Mouse (Mus musculus) liver, postnatal 0 days (tissue): ENCODE data around the gene Vipr1.

Experiments used
- CTCF ChIP-seq: sonication (generic); IDR thresholded peaks from 2 replicates; pipeline ENCODE4 v1.5.1; 2016; ENCODE audit warnings: antibody characterized with exemption, low read depth
- EP300 ChIP-seq: IDR thresholded peaks from 2 replicates; pipeline ENCODE4 v1.6.1; 2016; ENCODE audit warnings: antibody characterized with exemption, low read depth, mild to moderate bottlenecking

DNA sequence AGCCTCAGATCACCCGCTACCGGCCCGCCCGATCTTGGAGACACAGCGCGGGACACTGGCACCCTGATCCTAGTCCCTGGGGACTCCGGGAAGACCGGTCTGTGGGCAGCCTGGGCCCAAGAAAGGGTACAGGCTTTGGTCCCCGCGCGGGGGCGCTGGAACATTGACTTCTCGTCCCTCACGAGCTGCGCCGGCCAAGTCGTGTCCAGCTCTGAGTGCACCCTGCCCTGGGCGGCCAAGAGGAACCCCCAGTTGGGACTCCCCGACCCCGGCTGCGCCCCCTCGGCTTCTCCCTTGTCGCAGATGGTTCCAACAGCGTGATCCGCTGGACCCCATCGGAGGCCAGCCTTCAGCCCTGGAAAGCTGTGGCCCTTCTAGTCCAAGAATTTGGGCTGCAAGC, 515 bp upstream of the Vipr1 start, which contains the start of gene Lyzl4:
- TF ChIP-seq CTCF (peak; percentile 61), EP300 (no peak)
